Mouse (Mus musculus) hindbrain, embryonic 15.5 days (tissue): ENCODE results near the gene Crip2. TPM values are rescaled to one million over a fixed set of nuclear protein-coding genes. Genes with fewer than 3 reads are reported as not detected.

Source experiments
- ATAC-seq: fragments of 200-750 bp; cut with Nextera tagmentation; 2 replicates; pipeline ENCODE4 v1.8.0; 2017; ENCODE audit warnings: low read depth, moderate number of reproducible peaks, moderate TSS enrichment; ENCODE audit not compliant: low FRiP score
- H3K27ac ChIP-seq: fragments of 300-500 bp; sonication (generic); replicated peaks from 2 replicates; pipeline ENCODE4 v1.5.1; 2015; ENCODE audit warnings: mild to moderate bottlenecking, inconsistent platforms
- H3K27me3 ChIP-seq: fragments of 300-500 bp; sonication (generic); 2 replicates; pipeline ENCODE4 v1.6.1; 2015; ENCODE audit warnings: control low read depth, inconsistent platforms
- H3K36me3 ChIP-seq: fragments of 300-500 bp; sonication (generic); 2 replicates; pipeline ENCODE4 v1.6.1; 2015; ENCODE audit warnings: control low read depth, inconsistent platforms
- H3K4me1 ChIP-seq: fragments of 300-500 bp; sonication (generic); replicated peaks from 2 replicates; pipeline ENCODE4 v1.6.1; 2015; ENCODE audit warnings: control low read depth, inconsistent platforms
- H3K4me2 ChIP-seq: fragments of 300-500 bp; sonication (generic); 2 replicates; pipeline ENCODE4 v1.6.1; 2015; ENCODE audit warnings: moderate library complexity, mild to moderate bottlenecking, inconsistent platforms
- H3K4me3 ChIP-seq: fragments of 300-500 bp; sonication (generic); 2 replicates; pipeline ENCODE4 v1.5.1; 2015; ENCODE audit warnings: mild to moderate bottlenecking, inconsistent platforms
- H3K9ac ChIP-seq: fragments of 300-500 bp; sonication (generic); 2 replicates; pipeline ENCODE4 v1.6.1; 2015; ENCODE audit warnings: inconsistent platforms
- H3K9me3 ChIP-seq: fragments of 300-500 bp; sonication (generic); 2 replicates; pipeline ENCODE4 v1.6.1; 2016; ENCODE audit warnings: control low read depth, inconsistent platforms
- WGBS: fragments of 180-500 bp; shearing (Covaris S2); methylation state at CpG from one replicate; pipeline ENCODE4 v1.1.7; 2015; 5-methylcytosine and 5-hydroxymethylcytosine counted together
- polyA plus RNA-seq: library from polyadenylated mRNA; unstranded; fragments of >200 nt; fragmentation: Nextera tagmentation; extraction: Ambion mirVana; gene quantifications from 2 replicates; pipeline ENCODE4 v1.2.1, GENCODE M21; 2015

Crip2 gene
- polyA plus RNA-seq, 1 experiment from 2014 or later = 336 TPM

- no peaks in the 10 kb centered on the region for H3K27me3 ChIP-seq
- H3K27ac ChIP-seq = no peak overlapping the region
- WGBS = 77% methylated on average over 2 of the region's 2 CpGs
- H3K4me1 ChIP-seq = peaks cover under 1% of the 10 kb centered on the region; the same call in 1 of the 2 replicates
- H3K9ac ChIP-seq = no peak overlapping the region
- H3K4me2 ChIP-seq = no peak overlapping the region
- no peak for ATAC-seq
- H3K36me3 ChIP-seq = peaks cover 28% of the 10 kb centered on the region
- H3K4me3 ChIP-seq = no peak overlapping the region
- H3K9me3 ChIP-seq = no peaks in the 10 kb centered on the region
Measured at GRCm38 (mm10) chr12:113193423-113193822, 53.4 kb downstream of the Crip2 start.

Other genes with a start within 250 kb of the Crip2 start
- 13.7 and 14.4 TPM in 2 replicates for gene Jag2, start 210.5 kb upstream of the Crip2 start, polyA plus RNA-seq
- 52.3 and 60.9 TPM in 2 replicates for gene Nudt14, start 198.1 kb upstream of the Crip2 start, polyA plus RNA-seq
- gene Btbd6, start 163.8 kb upstream of the Crip2 start, polyA plus RNA-seq = 53.0 and 56.6 TPM in 2 replicates
- gene Brf1, start 139.5 kb upstream of the Crip2 start, polyA plus RNA-seq = 49.3 and 51.3 TPM in 2 replicates
- gene Pacs2, start 125.7 kb upstream of the Crip2 start, polyA plus RNA-seq = 30.2 and 32.3 TPM in 2 replicates
- gene Tex22, start 65.7 kb upstream of the Crip2 start, polyA plus RNA-seq = not detected in 2 replicates
- 16.3 and 16.6 TPM in 2 replicates for gene Mta1, start 42.0 kb upstream of the Crip2 start, polyA plus RNA-seq
- 29.2 and 34.7 TPM in 2 replicates for gene Crip1, start 6.1 kb downstream of the Crip2 start, polyA plus RNA-seq
- 18.3 and 23.6 TPM in 2 replicates for gene Tedc1, start 16.2 kb downstream of the Crip2 start, polyA plus RNA-seq
- 47.3 and 49.8 TPM in 2 replicates for gene Tmem121, start 45.7 kb downstream of the Crip2 start, polyA plus RNA-seq